Comparison of ENCODE assay signal across 16 mouse cellular contexts in the genomic region with DNA sequence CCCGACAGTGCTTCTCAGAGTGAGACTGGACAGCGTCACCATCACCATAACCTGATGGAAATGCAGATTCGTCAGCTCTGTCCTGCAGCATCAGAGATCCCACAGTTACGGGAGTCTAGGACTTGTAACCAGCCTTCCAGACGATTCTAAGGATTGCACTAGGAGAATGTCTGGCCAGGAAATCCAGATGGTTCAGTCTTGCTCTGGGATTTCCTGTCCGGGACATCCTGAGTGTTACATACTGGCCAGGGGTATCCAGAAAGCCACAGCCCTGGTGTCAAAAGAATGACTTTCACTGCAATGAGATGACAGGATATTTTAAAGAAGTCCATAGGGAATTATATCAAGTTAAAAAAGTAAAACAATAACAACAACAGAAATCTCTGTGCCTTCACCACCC.
A peak's percentile ranks its signal among the peaks of the same experiment; 100 is the strongest.
DNase-seq lines count a peak whose midpoint lies in the region; ATAC-seq and TF ChIP-seq lines count a peak whose summit lies in the region.
"Had no signal": no experiment of that assay in that cellular context is flagged by ENCODE, and none has a peak within 500 bp of the region (broad histone marks: within the 10 kb centered on the region; RNA-seq: fewer than 3 reads in every experiment).

No protein-coding gene starts in this region.

- H3K4me1 ChIP-seq in heart, adult 2 months (ENCODE audit: control insufficient read depth, insufficient read depth, low read length), result peaks cover 35% of the 10 kb centered on the region
- peaks cover 33% of the 10 kb centered on the region for H3K4me1 ChIP-seq in kidney, embryonic 14.5 days (ENCODE audit: control insufficient read depth, insufficient read depth, low read length)
- H3K4me1 ChIP-seq in neural tube, embryonic 11.5 days (ENCODE audit: control insufficient read depth, insufficient read depth, low read length), result peaks cover 34% of the 10 kb centered on the region

- H3K27ac ChIP-seq in heart, adult 2 months, result peak overlapping the region; percentile 54
- peak overlapping the region; percentile 76; the same call in 1 of the 2 replicates for H3K27ac ChIP-seq in kidney, embryonic 14.5 days (ENCODE audit: low read depth, low read length)
- H3K27ac ChIP-seq in neural tube, embryonic 11.5 days (ENCODE audit: low read depth, low read length), result peak overlapping the region; percentile 85; the same call in 1 of the 2 replicates

- no peak for TF ChIP-seq POLR2A in heart, adult 2 months (IDR thresholded peaks at IDR 0.05; ENCODE audit: insufficient read depth, low read depth, low read length)

- no peak overlapping the region for H3K4me2 ChIP-seq in kidney, embryonic 14.5 days (replicated peaks; ENCODE audit: low read depth, low read length)
- H3K4me2 ChIP-seq in neural tube, embryonic 11.5 days (ENCODE audit: low read depth), result no peak overlapping the region
- H3K4me2 ChIP-seq: limb, embryonic 13.5 days had no signal

- no peak overlapping the region for H3K9ac ChIP-seq in heart, adult 2 months (ENCODE audit: low read depth, low read length)
- no peak overlapping the region for H3K9ac ChIP-seq in kidney, embryonic 14.5 days (ENCODE audit: low read depth, low read length)
- H3K9ac ChIP-seq in neural tube, embryonic 11.5 days (ENCODE audit: low read length), result no peak overlapping the region
- H3K9ac ChIP-seq: limb, embryonic 13.5 days had no signal

- no peaks in the 10 kb centered on the region for H3K9me3 ChIP-seq in kidney, embryonic 14.5 days (ENCODE audit: control insufficient read depth, low read length)
- H3K9me3 ChIP-seq in neural tube, embryonic 11.5 days (ENCODE audit: control insufficient read depth, low read length), result no peaks in the 10 kb centered on the region
- H3K9me3 ChIP-seq: limb, embryonic 13.5 days had no signal

- WGBS in heart, adult 2 months, result 33% methylated on average over 6 of the region's 6 CpGs
- WGBS in kidney, embryonic 14.5 days, result 77% methylated on average over 6 of the region's 6 CpGs
- WGBS in neural tube, embryonic 11.5 days, result 79% methylated on average over 6 of the region's 6 CpGs

- H3K79me2 ChIP-seq in heart, adult 2 months (replicated peaks; ENCODE audit: control insufficient read depth, insufficient read depth, low read length), result no peaks in the 10 kb centered on the region; the same call in 1 of the 2 replicates

- H3K27me3 ChIP-seq in heart, adult 2 months (ENCODE audit: control insufficient read depth, insufficient read depth, low read length), result no peaks in the 10 kb centered on the region
- no peaks in the 10 kb centered on the region for H3K27me3 ChIP-seq in kidney, embryonic 14.5 days (ENCODE audit: control insufficient read depth, insufficient read depth, low read length)
- H3K27me3 ChIP-seq in neural tube, embryonic 11.5 days (ENCODE audit: control insufficient read depth, insufficient read depth, low read length), result no peaks in the 10 kb centered on the region
- H3K27me3 ChIP-seq: limb, embryonic 13.5 days had no signal

- DNase-seq in heart, adult 2 months, result peak in 1 of 2 experiments; percentile 32
- DNase-seq in heart, postnatal 10 days, result no peak
- no peak for DNase-seq in kidney, adult 8-10 months
- DNase-seq in neural tube, embryonic 11.5 days (ENCODE audit: low spot score), result no peak
- no peak for DNase-seq in neural tube, embryonic 10.5 days (ENCODE audit: extremely low spot score, low spot score)
- no peak for DNase-seq in spleen, postnatal 36 days (ENCODE audit: low spot score in 2 of 2)
- DNase-seq: adrenal gland, postnatal 10 days; cerebellum, postnatal 10 days; gastrocnemius, postnatal 10 days; lung, adult 18-20 months; lung, postnatal 4 days; right cerebral cortex, postnatal 14 days had no signal

- peaks cover 3% of the 10 kb centered on the region for H3K36me3 ChIP-seq in heart, adult 2 months (ENCODE audit: control insufficient read depth, insufficient read depth, low read length)
- H3K36me3 ChIP-seq in kidney, embryonic 14.5 days (ENCODE audit: control insufficient read depth, insufficient read depth, low read length), result peaks cover 14% of the 10 kb centered on the region; the same call in 1 of the 2 replicates
- peaks cover 5% of the 10 kb centered on the region for H3K36me3 ChIP-seq in neural tube, embryonic 11.5 days (ENCODE audit: control insufficient read depth, insufficient read depth, low read length)

- no peak for TF ChIP-seq CTCF in heart, adult 2 months (IDR thresholded peaks at IDR 0.05)

- no peak for ATAC-seq in kidney, embryonic 14.5 days (ENCODE audit: low FRiP score, low TSS enrichment)
- no peak for ATAC-seq in neural tube, embryonic 11.5 days (ENCODE audit: insufficient read depth, low FRiP score, low TSS enrichment)

- no peak overlapping the region for H3K4me3 ChIP-seq in heart, adult 2 months
- H3K4me3 ChIP-seq in kidney, embryonic 14.5 days (ENCODE audit: low read length), result no peak overlapping the region
- no peak overlapping the region for H3K4me3 ChIP-seq in neural tube, embryonic 11.5 days (ENCODE audit: low read depth, low read length)
- H3K4me3 ChIP-seq: erythroblast, embryonic 14.5 days; left cerebral cortex, adult 2 months; limb, embryonic 13.5 days had no signal

- intact Hi-C loops in heart, adult 2 months (cut with DNase I), result no loop called here
- intact Hi-C loops in heart, postnatal 10 days (cut with DNase I), result no loop called here

- no peak for TF ChIP-seq EP300 in heart, adult 2 months (IDR thresholded peaks at IDR 0.05; ENCODE audit: insufficient read depth, low read depth, low read length)
